Mouse (Mus musculus): ENCODE results near the gene Twistnb. TPM values are rescaled to one million over a fixed set of nuclear protein-coding genes. Genes with fewer than 3 reads are reported as not detected.

Twistnb gene
- total RNA-seq, 2 experiments from 2014 or later = 14.0 to 15.6 TPM

- no peak for DNase-seq (ENCODE audit: extremely low spot score in 1 of 2, low spot score in 2 of 2)
- H3K4me3 ChIP-seq = no peak overlapping the region
- TF ChIP-seq CTCF (IDR thresholded peaks at IDR 0.05) = no peak
- intact Hi-C loops (cut with DNase I) = loop anchor here (2.0 to 5.0 kb wide), 2 partner anchors 400 to 517 kb away; no protein-coding TSS in a partner anchor
- no peak overlapping the region for H3K27ac ChIP-seq
These were observed 1.7 kb upstream of the Twistnb start for GRCm38 (mm10) chr12:33427726-33428125.

GRCm38 (mm10) chr12:33433812-33434211 lies 4.4 kb downstream of the Twistnb start:
- H3K27ac ChIP-seq = no peak overlapping the region
- H3K4me3 ChIP-seq = no peak overlapping the region
- DNase-seq (ENCODE audit: extremely low spot score in 1 of 2, low spot score in 2 of 2) = no peak
- intact Hi-C loops (cut with DNase I) = no loop called here
- TF ChIP-seq CTCF (IDR thresholded peaks at IDR 0.05) = no peak

- Histone ChIP-seq H3K27ac (no peak overlapping the region), H3K4me3 (no peak overlapping the region)
- TF ChIP-seq CTCF (IDR thresholded peaks at IDR 0.05) = peak; percentile 24
- no peak for DNase-seq (ENCODE audit: extremely low spot score in 1 of 2, low spot score in 2 of 2)
- intact Hi-C loops (cut with DNase I) = no loop called here
These were observed 5.3 kb downstream of the Twistnb start for GRCm38 (mm10) chr12:33434758-33435157.

- no peak for DNase-seq (ENCODE audit: extremely low spot score in 1 of 2, low spot score in 2 of 2)
- no peak for TF ChIP-seq CTCF (IDR thresholded peaks at IDR 0.05)
- no peak overlapping the region for H3K4me3 ChIP-seq
- intact Hi-C loops (cut with DNase I) = no loop called here
- no peak overlapping the region for H3K27ac ChIP-seq
These were observed 26.0 kb downstream of the Twistnb start for GRCm38 (mm10) chr12:33455418-33455817.

- no peak for TF ChIP-seq CTCF (IDR thresholded peaks at IDR 0.05)
- DNase-seq (ENCODE audit: extremely low spot score in 1 of 2, low spot score in 2 of 2) = no peak
- Histone ChIP-seq H3K27ac (no peak overlapping the region), H3K4me3 (no peak overlapping the region)
- intact Hi-C loops (cut with DNase I) = no loop called here
These were observed 26.8 kb downstream of the Twistnb start for GRCm38 (mm10) chr12:33456242-33456641.

GRCm38 (mm10) chr12:33480975-33481374 lies 51.5 kb downstream of the Twistnb start:
- DNase-seq (ENCODE audit: extremely low spot score in 1 of 2, low spot score in 2 of 2) = no peak
- Histone ChIP-seq H3K4me3 (no peak overlapping the region), H3K27ac (no peak overlapping the region)
- peak; percentile 75 for TF ChIP-seq CTCF (IDR thresholded peaks at IDR 0.05)
- intact Hi-C loops (cut with DNase I) = loop anchor here (5.0 kb wide), 4 partner anchors 471 to 1701 kb away; no protein-coding TSS in a partner anchor

- no peak for TF ChIP-seq CTCF (IDR thresholded peaks at IDR 0.05)
- Histone ChIP-seq H3K27ac (no peak overlapping the region), H3K4me3 (no peak overlapping the region)
- no peak for DNase-seq (ENCODE audit: extremely low spot score in 1 of 2, low spot score in 2 of 2)
- intact Hi-C loops (cut with DNase I) = loop anchor here (5.0 kb wide), 4 partner anchors 469 to 1699 kb away; no protein-coding TSS in a partner anchor
These were observed 53.5 kb downstream of the Twistnb start for GRCm38 (mm10) chr12:33482931-33483330.

Other genes with a start within 250 kb of the Twistnb start
- 1 to 10 TPM; 1.5 to 2.6 TPM for gene Efcab10, start 34.8 kb upstream of the Twistnb start, total RNA-seq (2021)